Comparison of ENCODE assay signal across 14 mouse cellular contexts in genomic region chr3:37383096-37383765, GRCm38 (mm10). TPM values are rescaled to one million over a fixed set of nuclear protein-coding genes. Genes with fewer than 3 reads are reported as not detected.
DNase-seq lines count a peak whose midpoint lies in the region; ATAC-seq and TF ChIP-seq lines count a peak whose summit lies in the region.
"Had no signal": no experiment of that assay in that cellular context is flagged by ENCODE, and none has a peak within 500 bp of the region (broad histone marks: within the 10 kb centered on the region; RNA-seq: fewer than 3 reads in every experiment).

No protein-coding gene starts in this region.

- H3K27me3 ChIP-seq in heart, adult 2 months (ENCODE audit: control insufficient read depth, insufficient read depth, low read length), result no peaks in the 10 kb centered on the region
- no peaks in the 10 kb centered on the region for H3K27me3 ChIP-seq in limb, embryonic 12.5 days
- H3K27me3 ChIP-seq: liver, embryonic 12.5 days; midbrain, embryonic 15.5 days had no signal

- DNase-seq in heart, adult 2 months, result peak in 1 of 2 experiments; percentile 50
- DNase-seq in heart, postnatal 36 days, result no peak
- DNase-seq in NIH3T3 (ENCODE audit: low read depth), result peak; percentile 14
- DNase-seq in forelimb bud, embryonic 11.5 days (ENCODE audit: low read depth, low spot score), result peak; percentile 70
- DNase-seq in frontal cortex, adult 2 months (ENCODE audit: extremely low spot score in 1 of 2, low spot score in 1 of 2), result no peak
- DNase-seq in B cell, adult 2 months, result no peak
- DNase-seq in right cerebral cortex, postnatal 25 days, result no peak
- DNase-seq: cerebellum, adult 18-20 months; kidney, adult 9 months; lung, postnatal 36 days had no signal

- no peak for TF ChIP-seq EP300 in heart, adult 2 months (IDR thresholded peaks at IDR 0.05; ENCODE audit: insufficient read depth, low read depth, low read length)

- no peak overlapping the region for H3K4me3 ChIP-seq in heart, adult 2 months
- H3K4me3 ChIP-seq in limb, embryonic 12.5 days (replicated peaks), result no peak overlapping the region
- H3K4me3 ChIP-seq: hindbrain, embryonic 10.5 days; liver, embryonic 12.5 days; midbrain, embryonic 15.5 days had no signal

- intact Hi-C loops in heart, adult 2 months (cut with DNase I), result loop anchor here (5.0 kb wide), 1 partner anchor 36 kb away; the partner anchor contains the start of gene Fgf2
- intact Hi-C loops in heart, postnatal 36 days (cut with DNase I), result no loop called here

- TF ChIP-seq CTCF in heart, adult 2 months (IDR thresholded peaks at IDR 0.05), result peak; percentile 45

- H3K9ac ChIP-seq in heart, adult 2 months (ENCODE audit: low read depth, low read length), result no peak overlapping the region
- H3K9ac ChIP-seq in limb, embryonic 12.5 days (replicated peaks), result no peak overlapping the region
- H3K9ac ChIP-seq: liver, embryonic 12.5 days; midbrain, embryonic 15.5 days had no signal

- TF ChIP-seq POLR2A in heart, adult 2 months (IDR thresholded peaks at IDR 0.05; ENCODE audit: insufficient read depth, low read depth, low read length), result no peak

- ATAC-seq in limb, embryonic 12.5 days (ENCODE audit: insufficient number of reproducible peaks, insufficient read depth, low FRiP score, low TSS enrichment, low read depth), result peak; percentile 88
- ATAC-seq: liver, embryonic 12.5 days; midbrain, embryonic 15.5 days had no signal

- H3K36me3 ChIP-seq in heart, adult 2 months (ENCODE audit: control insufficient read depth, insufficient read depth, low read length), result no peaks in the 10 kb centered on the region
- no peaks in the 10 kb centered on the region for H3K36me3 ChIP-seq in limb, embryonic 12.5 days
- H3K36me3 ChIP-seq: hindbrain, embryonic 10.5 days; liver, embryonic 12.5 days; midbrain, embryonic 15.5 days had no signal

- no peak overlapping the region for H3K4me2 ChIP-seq in limb, embryonic 12.5 days
- H3K4me2 ChIP-seq: liver, embryonic 12.5 days; midbrain, embryonic 15.5 days had no signal

- H3K4me1 ChIP-seq in heart, adult 2 months (ENCODE audit: control insufficient read depth, insufficient read depth, low read length), result peaks cover 19% of the 10 kb centered on the region
- peaks cover 33% of the 10 kb centered on the region for H3K4me1 ChIP-seq in limb, embryonic 12.5 days (replicated peaks)
- H3K4me1 ChIP-seq: hindbrain, embryonic 10.5 days; liver, embryonic 12.5 days had no signal

- H3K79me2 ChIP-seq in heart, adult 2 months (replicated peaks; ENCODE audit: control insufficient read depth, insufficient read depth, low read length), result no peaks in the 10 kb centered on the region

- peak overlapping the region; percentile 77 for H3K27ac ChIP-seq in heart, adult 2 months
- peak overlapping the region; percentile 86 for H3K27ac ChIP-seq in limb, embryonic 12.5 days
- H3K27ac ChIP-seq: hindbrain, embryonic 10.5 days; liver, embryonic 12.5 days; midbrain, embryonic 15.5 days had no signal

- WGBS in heart, adult 2 months, result 31% methylated on average over 6 of the region's 6 CpGs
- WGBS in limb, embryonic 12.5 days, result 21% methylated on average over 6 of the region's 6 CpGs

- no peaks in the 10 kb centered on the region for H3K9me3 ChIP-seq in limb, embryonic 12.5 days
- H3K9me3 ChIP-seq: hindbrain, embryonic 10.5 days; liver, embryonic 12.5 days; midbrain, embryonic 15.5 days had no signal

RNA-seq across cellular contexts. Expression of gene Fgf2, which starts 35.1 kb away (rescaled TPM):
- total RNA-seq in heart, adult 2 months (2021), result 10 to 100 TPM in 1 of 2 experiments, 1 to 10 TPM in 1; 9.0 to 14.2 TPM
- polyA plus RNA-seq in heart, adult 2 months (2012; rRNA removed), result 3.6 and 9.7 TPM in 2 replicates
- total RNA-seq in heart, postnatal 36 days (2021), result 10 to 100 TPM in 1 of 2 experiments, 1 to 10 TPM in 1; 9.6 to 13.7 TPM
- polyA plus RNA-seq in limb, embryonic 12.5 days (2016; fragmentation: Nextera tagmentation; extraction: Ambion mirVana), result 1.9 and 3.0 TPM in 2 replicates
- polyA plus RNA-seq in frontal cortex, adult 2 months (2012; rRNA removed), result 3.2 TPM in 2 replicates

RNA-seq across cellular contexts. Expression of gene Spata5, which starts 36.5 kb away (rescaled TPM):
- total RNA-seq in heart, adult 2 months (2021), result 10 to 100 TPM; 12.4 to 13.9 TPM
- polyA plus RNA-seq in heart, adult 2 months (2012; rRNA removed), result 2.1 and 4.6 TPM in 2 replicates
- 10 to 100 TPM; 15.9 to 16.1 TPM for total RNA-seq in heart, postnatal 36 days (2021)
- 47.8 and 47.9 TPM in 2 replicates for polyA plus RNA-seq in limb, embryonic 12.5 days (2016; fragmentation: Nextera tagmentation; extraction: Ambion mirVana)
- polyA plus RNA-seq in frontal cortex, adult 2 months (2012; rRNA removed), result 6.6 and 11.2 TPM in 2 replicates

RNA-seq across cellular contexts. Expression of gene Nudt6, which starts 36.8 kb away (rescaled TPM):
- 10 to 100 TPM; 26.6 to 32.1 TPM for total RNA-seq in heart, adult 2 months (2021)
- 34.5 and 37.3 TPM in 2 replicates for polyA plus RNA-seq in heart, adult 2 months (2012; rRNA removed)
- total RNA-seq in heart, postnatal 36 days (2021), result 10 to 100 TPM; 36.0 to 36.3 TPM
- 3.8 and 4.0 TPM in 2 replicates for polyA plus RNA-seq in limb, embryonic 12.5 days (2016; fragmentation: Nextera tagmentation; extraction: Ambion mirVana)
- 9.0 and 10.0 TPM in 2 replicates for polyA plus RNA-seq in frontal cortex, adult 2 months (2012; rRNA removed)

Comparison
In these comparisons a context has a peak if more than half of its experiments do, and no peak if none do; other contexts are left out.
1. DNase-seq: peak in NIH3T3 (single experiment) and forelimb bud, embryonic 11.5 days (single experiment); none in heart, postnatal 36 days (0 of 2), frontal cortex, adult 2 months (0 of 2), B cell, adult 2 months (0 of 2) and right cerebral cortex, postnatal 25 days (single experiment).